Mouse (Mus musculus): Measurements from ENCODE around the gene BC025446. TPM values are rescaled to one million over a fixed set of nuclear protein-coding genes. Genes with fewer than 3 reads are reported as not detected.

Gene BC025446
- total RNA-seq, 1 experiment: 0.85 TPM

- H3K9ac ChIP-seq (ENCODE audit: insufficient read depth, low read depth, low read length, poor library complexity, severe bottlenecking): no peak overlapping the region
- DNase-seq (ENCODE audit: low read depth, low spot score): no peak
- H3K27ac ChIP-seq (ENCODE audit: insufficient read depth, low read depth, low read length, poor library complexity, severe bottlenecking): no peak overlapping the region
- no peaks in the 10 kb centered on the region for H3K9me3 ChIP-seq (ENCODE audit: control insufficient read depth, insufficient read depth, low read depth, low read length)
- in situ Hi-C loops (cut with MboI; ENCODE audit: low sequenced_read_pairs in 2 of 2, unreplicated experiment in 2 of 2): no loop called here
- no peaks in the 10 kb centered on the region for H3K4me1 ChIP-seq (ENCODE audit: control insufficient read depth in 2 of 2, insufficient read depth in 2 of 2, low read length in 2 of 2, poor library complexity in 1 of 2)
- TF ChIP-seq HCFC1 (IDR thresholded peaks at IDR 0.05; ENCODE audit: borderline replicate concordance, insufficient read depth, low read length): no peak
- H3K36me3 ChIP-seq (ENCODE audit: control insufficient read depth, insufficient read depth, low read length, poor library complexity, severe bottlenecking): no peaks in the 10 kb centered on the region
- H3K4me3 ChIP-seq (ENCODE audit: insufficient read depth in 1 of 2, low read depth in 1 of 2, low read length in 2 of 2, poor library complexity in 1 of 2, severe bottlenecking in 1 of 2): no peak overlapping the region
Observed at GRCm38 (mm10) chr15:75242756-75243640, 26.8 kb downstream of the BC025446 start.

- no peak for DNase-seq (ENCODE audit: low read depth, low spot score)
- in situ Hi-C loops (cut with MboI; ENCODE audit: low sequenced_read_pairs in 2 of 2, unreplicated experiment in 2 of 2): no loop called here
- H3K4me1 ChIP-seq (ENCODE audit: control insufficient read depth in 2 of 2, insufficient read depth in 2 of 2, low read length in 2 of 2, poor library complexity in 1 of 2): no peaks in the 10 kb centered on the region
- no peaks in the 10 kb centered on the region for H3K36me3 ChIP-seq (ENCODE audit: control insufficient read depth, insufficient read depth, low read length, poor library complexity, severe bottlenecking)
- no peak for TF ChIP-seq ZC3H11A (IDR thresholded peaks at IDR 0.05; ENCODE audit: borderline replicate concordance, low read depth, low read length)
- TF ChIP-seq MAFK (IDR thresholded peaks at IDR 0.05; ENCODE audit: insufficient read depth, low read depth, low read length): no peak
- TF ChIP-seq HCFC1 (IDR thresholded peaks at IDR 0.05; ENCODE audit: borderline replicate concordance, insufficient read depth, low read length): no peak
- no peak for TF ChIP-seq ZNF384 (IDR thresholded peaks at IDR 0.05; ENCODE audit: low read depth, low read length)
- no peak for TF ChIP-seq CHD2 (IDR thresholded peaks at IDR 0.05; ENCODE audit: low read depth, low read length)
- H3K4me3 ChIP-seq (ENCODE audit: insufficient read depth in 1 of 2, low read depth in 1 of 2, low read length in 2 of 2, poor library complexity in 1 of 2, severe bottlenecking in 1 of 2): no peak overlapping the region
- no peaks in the 10 kb centered on the region for H3K9me3 ChIP-seq (ENCODE audit: control insufficient read depth, insufficient read depth, low read depth, low read length)
- H3K27ac ChIP-seq (ENCODE audit: insufficient read depth, low read depth, low read length, poor library complexity, severe bottlenecking): no peak overlapping the region
- H3K9ac ChIP-seq (ENCODE audit: insufficient read depth, low read depth, low read length, poor library complexity, severe bottlenecking): no peak overlapping the region
Observed at GRCm38 (mm10) chr15:75254671-75255070, 38.5 kb downstream of the BC025446 start.

GRCm38 (mm10) chr15:75265863-75266262, 49.7 kb downstream of the BC025446 start:
- TF ChIP-seq MAFK (IDR thresholded peaks at IDR 0.05; ENCODE audit: insufficient read depth, low read depth, low read length) (no peak), HCFC1 (IDR thresholded peaks at IDR 0.05; ENCODE audit: borderline replicate concordance, insufficient read depth, low read length) (no peak), ZC3H11A (IDR thresholded peaks at IDR 0.05; ENCODE audit: borderline replicate concordance, low read depth, low read length) (no peak), CHD2 (IDR thresholded peaks at IDR 0.05; ENCODE audit: low read depth, low read length) (no peak)
- H3K9ac ChIP-seq (ENCODE audit: insufficient read depth, low read depth, low read length, poor library complexity, severe bottlenecking): no peak overlapping the region
- no peak overlapping the region for H3K27ac ChIP-seq (ENCODE audit: insufficient read depth, low read depth, low read length, poor library complexity, severe bottlenecking)
- DNase-seq (ENCODE audit: low read depth, low spot score): no peak
- no peaks in the 10 kb centered on the region for H3K9me3 ChIP-seq (ENCODE audit: control insufficient read depth, insufficient read depth, low read depth, low read length)
- in situ Hi-C loops (cut with MboI; ENCODE audit: low sequenced_read_pairs in 2 of 2, unreplicated experiment in 2 of 2): no loop called here
- H3K4me1 ChIP-seq (ENCODE audit: control insufficient read depth in 2 of 2, insufficient read depth in 2 of 2, low read length in 2 of 2, poor library complexity in 1 of 2): no peaks in the 10 kb centered on the region
- no peak overlapping the region for H3K4me3 ChIP-seq (ENCODE audit: insufficient read depth in 1 of 2, low read depth in 1 of 2, low read length in 2 of 2, poor library complexity in 1 of 2, severe bottlenecking in 1 of 2)
- no peaks in the 10 kb centered on the region for H3K36me3 ChIP-seq (ENCODE audit: control insufficient read depth, insufficient read depth, low read length, poor library complexity, severe bottlenecking)

- Histone ChIP-seq H3K4me1 (ENCODE audit: control insufficient read depth in 2 of 2, insufficient read depth in 2 of 2, low read length in 2 of 2, poor library complexity in 1 of 2) (no peaks in the 10 kb centered on the region), H3K4me3 (ENCODE audit: insufficient read depth in 1 of 2, low read depth in 1 of 2, low read length in 2 of 2, poor library complexity in 1 of 2, severe bottlenecking in 1 of 2) (no peak overlapping the region), H3K9me3 (ENCODE audit: control insufficient read depth, insufficient read depth, low read depth, low read length) (no peaks in the 10 kb centered on the region), H3K36me3 (ENCODE audit: control insufficient read depth, insufficient read depth, low read length, poor library complexity, severe bottlenecking) (no peaks in the 10 kb centered on the region), H3K9ac (ENCODE audit: insufficient read depth, low read depth, low read length, poor library complexity, severe bottlenecking) (no peak overlapping the region), H3K27ac (ENCODE audit: insufficient read depth, low read depth, low read length, poor library complexity, severe bottlenecking) (no peak overlapping the region)
- in situ Hi-C loops (cut with MboI; ENCODE audit: low sequenced_read_pairs in 2 of 2, unreplicated experiment in 2 of 2): no loop called here
- TF ChIP-seq HCFC1 (IDR thresholded peaks at IDR 0.05; ENCODE audit: borderline replicate concordance, insufficient read depth, low read length) (no peak), ZNF384 (IDR thresholded peaks at IDR 0.05; ENCODE audit: low read depth, low read length) (no peak), MAFK (IDR thresholded peaks at IDR 0.05; ENCODE audit: insufficient read depth, low read depth, low read length) (no peak), CHD2 (IDR thresholded peaks at IDR 0.05; ENCODE audit: low read depth, low read length) (no peak), ZC3H11A (IDR thresholded peaks at IDR 0.05; ENCODE audit: borderline replicate concordance, low read depth, low read length) (no peak)
- no peak for DNase-seq (ENCODE audit: low read depth, low spot score)
Observed at GRCm38 (mm10) chr15:75266626-75267025, 50.5 kb downstream of the BC025446 start.

Measured in ES-E14 (cell line).